Mouse (Mus musculus) embryonic facial prominence, embryonic 15.5 days (tissue): ENCODE results near the gene Ifi206. TPM values are rescaled to one million over a fixed set of nuclear protein-coding genes. Genes with fewer than 3 reads are reported as not detected.

Experiments used
- ATAC-seq: fragments of 200-750 bp; cut with Nextera tagmentation; 2 replicates; pipeline ENCODE4 v1.8.0; 2017; ENCODE audit warnings: low read depth, moderate TSS enrichment; ENCODE audit not compliant: insufficient number of reproducible peaks, low FRiP score, low TSS enrichment
- H3K27ac ChIP-seq: fragments of 300-500 bp; sonication (generic); replicated peaks from 2 replicates; pipeline ENCODE4 v1.5.1; 2015; ENCODE audit warnings: mild to moderate bottlenecking, inconsistent platforms
- H3K27me3 ChIP-seq: fragments of 300-500 bp; sonication (generic); 2 replicates; pipeline ENCODE4 v1.6.1; 2015; ENCODE audit warnings: inconsistent platforms
- H3K36me3 ChIP-seq: fragments of 300-500 bp; sonication (generic); 2 replicates; pipeline ENCODE4 v1.6.1; 2015; ENCODE audit warnings: mild to moderate bottlenecking, inconsistent platforms
- H3K4me1 ChIP-seq: fragments of 300-500 bp; sonication (generic); 2 replicates; pipeline ENCODE4 v1.6.1; 2015; ENCODE audit warnings: inconsistent platforms
- H3K4me2 ChIP-seq: fragments of 300-500 bp; sonication (generic); replicated peaks from 2 replicates; pipeline ENCODE4 v1.6.1; 2015; ENCODE audit warnings: mild to moderate bottlenecking, inconsistent platforms
- H3K4me3 ChIP-seq: fragments of 300-500 bp; sonication (generic); replicated peaks from 2 replicates; pipeline ENCODE4 v1.5.1; 2015; ENCODE audit warnings: mild to moderate bottlenecking, inconsistent platforms
- H3K9ac ChIP-seq: fragments of 300-500 bp; sonication (generic); 2 replicates; pipeline ENCODE4 v1.6.1; 2015; ENCODE audit warnings: inconsistent platforms
- H3K9me3 ChIP-seq: fragments of 300-500 bp; sonication (generic); replicated peaks from 2 replicates; pipeline ENCODE4 v1.6.1; 2016; ENCODE audit warnings: inconsistent platforms
- WGBS: fragments of 180-500 bp; shearing (Covaris S2); methylation state at CpG from one replicate; pipeline ENCODE4 v1.1.7; 2015; 5-methylcytosine and 5-hydroxymethylcytosine counted together
- microRNA-seq: library from miRNA; unstranded; fragments of <30 nt; microRNA quantifications from one replicate; pipeline ENCODE4, GENCODE M21; 2016; ENCODE audit warnings: borderline number of aligned reads
- polyA plus RNA-seq: library from polyadenylated mRNA; unstranded; fragments of >200 nt; fragmentation: Nextera tagmentation; extraction: Ambion mirVana; gene quantifications from 2 replicates; pipeline ENCODE4 v1.2.1, GENCODE M21; 2015

Gene Ifi206
- polyA plus RNA-seq, 1 experiment from 2014 or later = 0.19 TPM

DNA sequence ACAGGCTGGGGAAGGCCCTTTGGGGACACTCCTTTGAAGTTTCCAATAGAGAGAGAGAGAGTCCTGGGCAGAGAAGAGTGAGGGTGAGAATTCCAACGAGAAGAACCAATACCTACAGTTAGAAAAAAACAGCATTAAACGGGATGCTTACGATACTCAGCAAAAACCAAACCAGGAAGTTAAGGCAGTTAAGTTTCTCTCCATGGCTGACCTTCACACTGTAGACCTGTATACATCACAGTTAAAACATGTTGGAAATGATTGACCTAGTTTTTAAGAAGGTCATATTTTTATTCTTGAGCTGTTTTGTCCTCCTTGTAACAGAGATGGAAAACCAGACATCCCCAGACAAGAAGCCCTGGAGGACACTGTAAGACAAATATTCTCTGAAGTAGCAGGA lies 72.3 kb downstream of the Ifi206 start:
- no peaks in the 10 kb centered on the region for H3K9me3 ChIP-seq
- no peaks in the 10 kb centered on the region for H3K36me3 ChIP-seq
- no peak overlapping the region for H3K27ac ChIP-seq
- no peak overlapping the region for H3K4me2 ChIP-seq
- ATAC-seq = no peak
- no peak overlapping the region for H3K4me3 ChIP-seq
- no peaks in the 10 kb centered on the region for H3K4me1 ChIP-seq
- 82% methylated on average over 3 of the region's 3 CpGs for WGBS
- no peaks in the 10 kb centered on the region for H3K27me3 ChIP-seq
- no peak overlapping the region for H3K9ac ChIP-seq

Small RNA genes lying within 50 kb of the gene (microRNA-seq; reads per million reads assigned to microRNA genes)
- gene Gm44481 = not detected

Other genes with a start within 250 kb of the Ifi206 start
- 0.05 TPM in 1 of 2 replicates, not detected in the other for gene Olfr418, start 225.0 kb downstream of the Ifi206 start, polyA plus RNA-seq
- gene Mptx2, start 213.3 kb downstream of the Ifi206 start, polyA plus RNA-seq = not detected in 2 replicates
- gene Ackr1, start 157.3 kb downstream of the Ifi206 start, polyA plus RNA-seq = 2.3 TPM in 2 replicates
- gene Aim2, start 140.2 kb downstream of the Ifi206 start, polyA plus RNA-seq = 2.1 and 2.5 TPM in 2 replicates
- gene Cadm3, start 123.3 kb downstream of the Ifi206 start, polyA plus RNA-seq = 5.5 and 6.2 TPM in 2 replicates
- gene Ifi214, start 44.9 kb upstream of the Ifi206 start, polyA plus RNA-seq = not detected in 2 replicates
- gene Ifi213, start 108.2 kb upstream of the Ifi206 start, polyA plus RNA-seq = 0.15 and 0.29 TPM in 2 replicates
- 0.55 and 0.65 TPM in 2 replicates for gene Ifi209, start 139.9 kb upstream of the Ifi206 start, polyA plus RNA-seq
- gene Ifi208, start 182.6 kb upstream of the Ifi206 start, polyA plus RNA-seq = 0.08 TPM in 1 of 2 replicates, not detected in the other